Mouse (Mus musculus) stomach, postnatal 0 days (tissue): Measurements from ENCODE around the gene Fyn.

Experiments used
- CTCF ChIP-seq: IDR thresholded peaks from 2 replicates; pipeline ENCODE4 v1.5.1; 2016; ENCODE audit warnings: antibody characterized with exemption, low read depth, mild to moderate bottlenecking, moderate library complexity
- EP300 ChIP-seq: optimal IDR thresholded peaks from 2 replicates; pipeline ENCODE3; 2016; ENCODE audit warnings: antibody characterized with exemption

GRCm38 (mm10) chr10:39541451-39541874 lies 172.8 kb downstream of the Fyn start:
- TF ChIP-seq CTCF (no peak), EP300 (no peak)
